Mouse (Mus musculus) brain, embryonic 14.5 days (tissue): ENCODE data around the gene Prpf8.

Source experiments
- CTCF ChIP-seq: fragments of 200-500 bp; IDR thresholded peaks from 2 replicates; pipeline ENCODE4 v1.5.1; 2012; ENCODE audit warnings: inconsistent platforms, mild to moderate bottlenecking, moderate library complexity, borderline replicate concordance; ENCODE audit not compliant: insufficient read depth, insufficient read length; ENCODE audit errors: extremely low read depth
- POLR2A ChIP-seq: fragments of 200-500 bp; IDR thresholded peaks from 2 replicates; pipeline ENCODE4 v1.6.1; 2012; ENCODE audit warnings: mild to moderate bottlenecking, inconsistent platforms, borderline replicate concordance; ENCODE audit not compliant: poor library complexity, insufficient read depth, insufficient read length, severe bottlenecking; ENCODE audit errors: extremely low read depth

DNA sequence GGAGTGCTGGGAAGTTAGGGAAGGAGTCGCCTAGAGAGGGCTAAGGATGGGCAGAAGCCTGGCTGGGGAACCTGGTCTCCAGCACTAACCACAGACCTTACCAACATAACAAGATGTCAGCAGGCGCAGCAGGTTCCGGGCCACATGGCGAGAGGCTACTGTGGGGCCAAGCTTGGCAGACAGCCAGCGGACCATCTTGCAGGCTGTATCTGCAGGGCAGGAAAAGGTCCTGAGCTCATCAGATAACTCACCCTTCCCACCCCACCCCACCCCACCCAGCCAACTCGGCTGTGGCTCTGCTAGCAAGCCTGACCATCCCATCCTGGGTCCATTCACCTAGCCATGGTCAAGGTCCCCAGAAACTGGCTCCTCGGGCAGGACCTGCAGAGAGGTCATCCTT lies 36.9 kb upstream of the Prpf8 start:
- no peak for TF ChIP-seq CTCF
- no peak for TF ChIP-seq POLR2A
